ENCODE assay signal across 9 mouse cellular contexts in the genomic region with DNA sequence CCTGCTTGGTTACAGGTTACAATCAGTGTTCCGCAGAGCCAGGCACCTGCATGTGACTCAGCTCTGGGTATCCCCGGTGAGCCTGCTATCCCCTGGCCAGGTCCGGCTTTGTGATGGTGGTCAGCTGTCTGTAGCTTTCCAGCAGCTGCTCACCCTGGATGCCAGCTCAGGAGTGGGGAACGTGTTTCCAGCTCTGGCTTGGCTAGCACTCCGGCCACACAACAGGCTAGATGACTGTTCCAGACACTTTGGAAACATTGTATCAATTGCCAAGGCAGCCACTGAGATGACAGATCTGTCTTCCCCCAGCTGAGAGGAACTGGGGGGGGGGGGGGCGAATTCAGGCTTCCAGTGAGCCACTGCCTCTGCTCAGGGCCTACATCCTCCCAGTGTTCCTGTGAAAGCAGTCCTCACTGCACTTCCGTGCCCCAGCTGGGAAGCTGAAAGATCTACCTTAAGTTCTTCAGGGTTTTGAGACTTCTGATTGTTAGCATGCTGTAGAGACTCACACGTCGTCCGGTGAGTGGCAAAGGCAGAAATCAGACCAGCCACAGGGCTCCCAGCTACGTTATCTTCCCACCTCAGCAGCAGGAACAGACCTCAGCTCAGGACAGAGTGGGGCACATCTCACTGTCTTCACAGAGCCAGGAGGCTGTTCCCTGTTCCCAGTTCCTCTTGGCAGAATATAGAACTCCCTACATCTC.
DNase-seq lines count a peak whose midpoint lies in the region; ATAC-seq lines count a peak whose summit lies in the region.
"Had no signal": no experiment of that assay in that cellular context is flagged by ENCODE, and none has a peak within 500 bp of the region (broad histone marks: within the 10 kb centered on the region; RNA-seq: fewer than 3 reads in every experiment).

No protein-coding gene starts in this region.

- H3K9me3 ChIP-seq in hindbrain, embryonic 13.5 days = no peaks in the 10 kb centered on the region
- H3K9me3 ChIP-seq in hindbrain, embryonic 14.5 days (ENCODE audit: control insufficient read depth, low read length) = no peaks in the 10 kb centered on the region
- no peaks in the 10 kb centered on the region for H3K9me3 ChIP-seq in heart, embryonic 16.5 days (replicated peaks; ENCODE audit: control insufficient read depth, low read length)
- H3K9me3 ChIP-seq: intestine, embryonic 15.5 days had no signal

- H3K36me3 ChIP-seq in hindbrain, embryonic 13.5 days = peaks cover 5% of the 10 kb centered on the region
- peaks cover 4% of the 10 kb centered on the region for H3K36me3 ChIP-seq in hindbrain, embryonic 14.5 days (replicated peaks; ENCODE audit: control insufficient read depth, insufficient read depth)
- H3K36me3 ChIP-seq in heart, embryonic 16.5 days (ENCODE audit: control insufficient read depth, insufficient read depth) = peaks cover under 1% of the 10 kb centered on the region

- H3K4me3 ChIP-seq in hindbrain, embryonic 13.5 days = no peak overlapping the region
- H3K4me3 ChIP-seq in hindbrain, embryonic 14.5 days (replicated peaks; ENCODE audit: low read length) = no peak overlapping the region
- H3K4me3 ChIP-seq in heart, embryonic 16.5 days (ENCODE audit: low read length) = no peak overlapping the region
- H3K4me3 ChIP-seq: intestine, embryonic 15.5 days had no signal

- ATAC-seq in hindbrain, embryonic 13.5 days (ENCODE audit: low FRiP score) = no peak
- ATAC-seq in hindbrain, embryonic 14.5 days (ENCODE audit: low FRiP score) = no peak
- ATAC-seq in heart, embryonic 16.5 days (replicated peaks; ENCODE audit: extremely low read depth, insufficient read depth, low FRiP score) = no peak
- no peak for ATAC-seq in activated CD4-positive, CD25-positive, alpha-beta regulatory T cell, adult 4 months
- ATAC-seq: intestine, embryonic 15.5 days had no signal

- no peak for DNase-seq in hindbrain, embryonic 14.5 days (ENCODE audit: low spot score)
- peak; percentile 22 for DNase-seq in c-Kit-positive CD71-positive TER-119-positive erythroid progenitor cells, embryonic 14.5 days (ENCODE audit: low spot score)
- DNase-seq in lung, postnatal 10 days = peak; percentile 79
- DNase-seq in kidney, adult 11 months = no peak
- DNase-seq in thymus, postnatal 36 days = no peak

- H3K4me2 ChIP-seq in hindbrain, embryonic 13.5 days = no peak overlapping the region
- no peak overlapping the region for H3K4me2 ChIP-seq in hindbrain, embryonic 14.5 days (replicated peaks)
- H3K4me2 ChIP-seq in heart, embryonic 16.5 days (ENCODE audit: low read depth, low read length) = no peak overlapping the region
- H3K4me2 ChIP-seq: intestine, embryonic 15.5 days had no signal

- H3K27me3 ChIP-seq in hindbrain, embryonic 13.5 days = no peaks in the 10 kb centered on the region
- H3K27me3 ChIP-seq in hindbrain, embryonic 14.5 days (ENCODE audit: control insufficient read depth, insufficient read depth, low read length) = no peaks in the 10 kb centered on the region
- no peaks in the 10 kb centered on the region for H3K27me3 ChIP-seq in heart, embryonic 16.5 days (ENCODE audit: control insufficient read depth, insufficient read depth, low read length)
- H3K27me3 ChIP-seq: intestine, embryonic 15.5 days had no signal

- no peak overlapping the region; the same call in 1 of the 2 replicates for H3K27ac ChIP-seq in hindbrain, embryonic 13.5 days
- H3K27ac ChIP-seq in hindbrain, embryonic 14.5 days = no peak overlapping the region
- H3K27ac ChIP-seq in heart, embryonic 16.5 days (ENCODE audit: low read length) = peak overlapping the region; percentile 54
- H3K27ac ChIP-seq: intestine, embryonic 15.5 days had no signal

- H3K9ac ChIP-seq in hindbrain, embryonic 13.5 days = 0 out of 2 replicates have a peak overlapping the region, but pooled peaks have one; percentile 25
- H3K9ac ChIP-seq in hindbrain, embryonic 14.5 days = no peak overlapping the region
- H3K9ac ChIP-seq in heart, embryonic 16.5 days (ENCODE audit: low read length) = no peak overlapping the region
- H3K9ac ChIP-seq: intestine, embryonic 15.5 days had no signal

- H3K4me1 ChIP-seq in hindbrain, embryonic 13.5 days (replicated peaks) = peaks cover 88% of the 10 kb centered on the region
- H3K4me1 ChIP-seq in hindbrain, embryonic 14.5 days (replicated peaks; ENCODE audit: control insufficient read depth, insufficient read depth, low read length) = peaks cover 53% of the 10 kb centered on the region
- H3K4me1 ChIP-seq in heart, embryonic 16.5 days (ENCODE audit: control insufficient read depth, insufficient read depth, low read length) = peaks cover 59% of the 10 kb centered on the region

- 65% methylated on average over 11 of the region's 11 CpGs for WGBS in hindbrain, embryonic 13.5 days
- 64% methylated on average over 11 of the region's 11 CpGs for WGBS in hindbrain, embryonic 14.5 days
- WGBS in heart, embryonic 16.5 days = 41% methylated on average over 11 of the region's 11 CpGs

Comparison
In these comparisons a context has a peak if more than half of its experiments do, and no peak if none do; other contexts are left out.
1. DNase-seq: peak in c-Kit-positive CD71-positive TER-119-positive erythroid progenitor cells, embryonic 14.5 days (single experiment) and lung, postnatal 10 days (single experiment); none in hindbrain, embryonic 14.5 days (single experiment), kidney, adult 11 months (single experiment) and thymus, postnatal 36 days (0 of 2).